Mouse (Mus musculus) liver, embryonic 15.5 days (tissue): ENCODE data around the gene Higd2a. TPM values are rescaled to one million over a fixed set of nuclear protein-coding genes. Genes with fewer than 3 reads are reported as not detected.

ENCODE experiments used
- ATAC-seq: fragments of 200-750 bp; cut with Nextera tagmentation; 2 replicates; pipeline ENCODE4 v1.8.0; 2017; ENCODE audit warnings: moderate number of reproducible peaks, mild to moderate bottlenecking, moderate library complexity; ENCODE audit not compliant: insufficient read depth
- H3K27ac ChIP-seq: fragments of 300-500 bp; sonication (generic); replicated peaks from 2 replicates; pipeline ENCODE4 v1.5.1; 2015; ENCODE audit warnings: mild to moderate bottlenecking, inconsistent platforms
- H3K27me3 ChIP-seq: fragments of 300-500 bp; sonication (generic); 2 replicates; pipeline ENCODE4 v1.6.1; 2015; ENCODE audit warnings: mild to moderate bottlenecking, inconsistent platforms
- H3K36me3 ChIP-seq: fragments of 300-500 bp; sonication (generic); replicated peaks from 2 replicates; pipeline ENCODE4 v1.6.1; 2015; ENCODE audit warnings: moderate library complexity, mild to moderate bottlenecking, inconsistent platforms
- H3K4me1 ChIP-seq: fragments of 300-500 bp; sonication (generic); replicated peaks from 2 replicates; pipeline ENCODE4 v1.6.1; 2015; ENCODE audit warnings: inconsistent platforms
- H3K4me2 ChIP-seq: fragments of 300-500 bp; sonication (generic); 2 replicates; pipeline ENCODE4 v1.6.1; 2015; ENCODE audit warnings: moderate library complexity, mild to moderate bottlenecking, inconsistent platforms
- H3K4me3 ChIP-seq: fragments of 300-500 bp; sonication (generic); replicated peaks from 2 replicates; pipeline ENCODE4 v1.5.1; 2015; ENCODE audit warnings: mild to moderate bottlenecking, inconsistent platforms
- H3K9ac ChIP-seq: fragments of 300-500 bp; sonication (generic); 2 replicates; pipeline ENCODE4 v1.6.1; 2015; ENCODE audit warnings: moderate library complexity, mild to moderate bottlenecking, inconsistent platforms
- H3K9me3 ChIP-seq: fragments of 300-500 bp; sonication (generic); replicated peaks from 2 replicates; pipeline ENCODE4 v1.6.1; 2016; ENCODE audit warnings: inconsistent platforms
- WGBS: fragments of 180-500 bp; shearing (Covaris S2); methylation state at CpG from one replicate; pipeline ENCODE4 v1.1.7; 2015; ENCODE audit warnings: mixed read lengths; ENCODE audit not compliant: insufficient replicate concordance; 5-methylcytosine and 5-hydroxymethylcytosine counted together
- polyA plus RNA-seq: library from polyadenylated mRNA; unstranded; fragments of >200 nt; fragmentation: Nextera tagmentation; extraction: Ambion mirVana; gene quantifications from 2 replicates; pipeline ENCODE4 v1.2.1, GENCODE M21; 2015

The Higd2a gene
- polyA plus RNA-seq, 1 experiment from 2014 or later: 106 TPM

DNA sequence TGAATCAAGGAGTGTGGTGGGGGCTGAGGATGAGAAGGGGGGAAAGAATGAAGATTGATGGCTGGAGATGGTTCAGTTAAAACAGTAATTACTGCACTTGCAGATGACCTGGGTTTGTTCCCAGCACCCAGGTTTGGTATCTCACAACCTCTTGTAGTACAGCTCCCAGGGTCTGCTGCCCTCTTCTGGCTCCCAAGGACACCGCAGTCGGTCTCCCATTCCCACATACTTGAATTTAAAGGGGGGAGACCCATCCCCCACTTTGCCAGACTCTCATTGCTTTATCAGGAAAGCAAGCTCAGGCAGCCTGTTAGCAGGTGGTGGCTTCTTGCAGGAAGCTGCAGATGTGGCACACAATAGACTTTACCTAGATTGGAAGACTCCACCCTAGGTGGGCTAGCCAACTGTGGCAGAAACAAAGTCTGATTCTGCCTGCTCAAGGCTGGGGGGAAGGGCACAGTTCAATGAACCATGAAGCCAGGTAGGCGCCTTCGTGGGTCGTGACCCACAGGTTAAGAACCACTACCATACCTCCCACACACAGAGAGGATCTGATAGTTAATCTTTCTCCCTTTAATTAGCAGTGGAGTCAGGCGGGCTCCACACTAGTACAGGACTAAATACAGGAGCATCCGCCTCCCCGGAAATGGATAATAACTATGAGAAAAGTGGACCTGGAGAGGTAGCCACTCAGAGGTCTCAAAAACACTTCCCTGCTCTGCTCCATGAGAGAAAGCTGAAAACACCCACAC lies 24.2 kb upstream of the Higd2a start:
- peak overlapping the region; percentile 99 for H3K9ac ChIP-seq
- peak overlapping the region; percentile 80 for H3K4me2 ChIP-seq
- WGBS: 36% methylated on average over 8 of the region's 8 CpGs
- peak overlapping the region; percentile 93 for H3K4me3 ChIP-seq
- H3K36me3 ChIP-seq: peaks cover 22% of the 10 kb centered on the region
- ATAC-seq: peak; percentile 44
- peaks cover 39% of the 10 kb centered on the region for H3K4me1 ChIP-seq
- peak overlapping the region; percentile 82 for H3K27ac ChIP-seq
- H3K27me3 ChIP-seq: no peaks in the 10 kb centered on the region
- H3K9me3 ChIP-seq: no peaks in the 10 kb centered on the region

DNA sequence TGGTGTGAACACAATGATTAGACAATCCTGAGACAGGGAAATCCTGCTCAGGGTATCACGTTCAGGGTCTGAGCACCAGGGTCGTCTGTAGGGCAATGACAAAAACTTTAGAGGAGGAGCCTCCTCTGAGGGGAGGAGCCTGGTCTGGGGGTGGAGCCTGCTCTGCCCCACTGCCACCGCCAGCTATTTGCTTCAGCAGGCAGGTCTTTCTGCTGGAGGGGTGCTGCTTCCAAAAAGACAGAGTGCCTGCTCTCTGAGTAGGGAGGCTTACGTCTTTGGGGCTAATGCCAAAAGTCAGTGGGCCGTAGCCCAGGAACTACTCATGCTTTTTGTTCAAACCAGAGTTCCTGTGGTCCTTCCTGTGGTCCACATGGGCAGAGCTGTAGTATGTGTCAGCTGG lies 21.6 kb upstream of the Higd2a start:
- no peak for ATAC-seq
- Histone ChIP-seq H3K27ac (no peak overlapping the region), H3K9ac (no peak overlapping the region), H3K4me1 (peaks cover 34% of the 10 kb centered on the region), H3K4me3 (no peak overlapping the region), H3K36me3 (no peaks in the 10 kb centered on the region), H3K27me3 (no peaks in the 10 kb centered on the region), H3K4me2 (no peak overlapping the region), H3K9me3 (no peaks in the 10 kb centered on the region)
- WGBS: 32% methylated on average over 5 of the region's 5 CpGs

DNA sequence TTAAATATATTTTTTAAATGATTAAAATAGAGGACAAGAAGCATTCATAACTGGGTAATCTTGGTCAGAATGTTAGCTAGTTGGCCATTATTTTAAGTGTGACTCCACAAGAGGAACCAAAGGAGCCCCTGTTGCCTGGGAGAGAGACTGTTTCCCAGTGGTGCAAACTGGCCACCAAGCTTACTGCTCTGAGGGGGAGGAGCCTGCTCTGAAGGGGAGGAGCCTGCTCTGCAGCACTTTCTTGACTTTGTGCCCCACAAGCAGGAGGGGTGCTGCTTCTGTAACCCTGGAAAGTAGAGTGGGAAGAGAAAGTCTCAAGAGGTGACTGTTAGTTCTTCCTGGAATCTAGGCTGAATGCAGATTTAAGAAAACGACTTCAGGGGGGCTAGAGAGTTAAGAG lies 20.7 kb upstream of the Higd2a start:
- Histone ChIP-seq H3K4me3 (no peak overlapping the region), H3K9ac (no peak overlapping the region), H3K27me3 (peaks cover 1% of the 10 kb centered on the region; the same call in 1 of the 2 replicates), H3K4me2 (no peak overlapping the region), H3K27ac (no peak overlapping the region), H3K4me1 (peaks cover 32% of the 10 kb centered on the region), H3K36me3 (no peaks in the 10 kb centered on the region), H3K9me3 (no peaks in the 10 kb centered on the region)
- no peak for ATAC-seq
- 38% methylated on average over 1 of the region's 1 CpGs for WGBS

- Histone ChIP-seq H3K36me3 (no peaks in the 10 kb centered on the region), H3K27ac (no peak overlapping the region), H3K4me1 (peaks cover 36% of the 10 kb centered on the region), H3K4me3 (no peak overlapping the region), H3K9me3 (no peaks in the 10 kb centered on the region), H3K27me3 (peaks cover 13% of the 10 kb centered on the region), H3K4me2 (no peak overlapping the region), H3K9ac (no peak overlapping the region)
- 57% methylated on average over 4 of the region's 4 CpGs for WGBS
- no peak for ATAC-seq
Observed at GRCm38 (mm10) chr13:54570736-54571135, 19.3 kb upstream of the Higd2a start.

GRCm38 (mm10) chr13:54571637-54572036 lies 18.4 kb upstream of the Higd2a start:
- 42% methylated on average over 2 of the region's 2 CpGs for WGBS
- no peaks in the 10 kb centered on the region for H3K36me3 ChIP-seq
- H3K9me3 ChIP-seq: no peaks in the 10 kb centered on the region
- H3K4me1 ChIP-seq: peaks cover 41% of the 10 kb centered on the region
- no peak overlapping the region for H3K9ac ChIP-seq
- no peak for ATAC-seq
- no peak overlapping the region for H3K27ac ChIP-seq
- H3K4me2 ChIP-seq: no peak overlapping the region
- H3K27me3 ChIP-seq: peaks cover 14% of the 10 kb centered on the region
- no peak overlapping the region for H3K4me3 ChIP-seq

DNA sequence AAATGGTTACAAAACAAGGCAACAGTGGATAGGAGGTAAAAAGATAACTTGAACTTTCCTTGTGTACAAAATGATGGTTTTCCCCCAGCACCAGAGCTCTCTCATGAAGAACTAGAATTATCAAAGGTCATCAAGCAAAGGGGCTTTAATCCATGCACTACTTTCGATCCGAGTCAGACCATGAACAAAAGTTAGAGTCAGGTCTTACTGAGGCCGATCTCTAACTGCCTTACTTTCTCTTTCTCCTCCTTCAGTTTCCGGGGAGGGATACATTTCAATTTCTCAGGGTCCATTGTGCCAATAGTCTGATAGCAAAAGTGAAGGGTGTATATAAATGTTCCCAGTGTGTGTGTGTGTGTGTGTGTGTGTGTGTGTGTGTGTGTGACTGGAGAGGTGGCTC lies 17.4 kb upstream of the Higd2a start:
- Histone ChIP-seq H3K36me3 (no peaks in the 10 kb centered on the region), H3K27me3 (peaks cover 14% of the 10 kb centered on the region), H3K9me3 (no peaks in the 10 kb centered on the region), H3K27ac (no peak overlapping the region), H3K4me2 (no peak overlapping the region), H3K4me1 (peaks cover 38% of the 10 kb centered on the region), H3K4me3 (no peak overlapping the region), H3K9ac (no peak overlapping the region)
- ATAC-seq: no peak
- WGBS: 79% methylated on average over 4 of the region's 4 CpGs

- Histone ChIP-seq H3K4me1 (peaks cover 42% of the 10 kb centered on the region), H3K9ac (peak within 1 kb of the TSS; percentile 70), H3K36me3 (no peaks in the 10 kb centered on the region), H3K27me3 (peaks cover 14% of the 10 kb centered on the region), H3K27ac (peak within 1 kb of the TSS; percentile 57; the same call in 1 of the 2 replicates), H3K9me3 (no peaks in the 10 kb centered on the region), H3K4me2 (peak within 1 kb of the TSS; percentile 95), H3K4me3 (peak within 1 kb of the TSS; percentile 73)
- ATAC-seq: peak; percentile 74
- WGBS: under 1% methylated on average over 55 of the region's 55 CpGs
Observed at GRCm38 (mm10) chr13:54574854-54575481, 15.0 kb upstream of the Higd2a start, which contains the start of gene Arl10. Arl10 (plus strand) TSS chr13:54575015.

GRCm38 (mm10) chr13:54575489-54575888 lies 14.5 kb upstream of the Higd2a start:
- peaks cover 14% of the 10 kb centered on the region for H3K27me3 ChIP-seq
- 0 out of 2 replicates have a peak, but pooled peaks have one; percentile 30 for ATAC-seq
- H3K9ac ChIP-seq: peak overlapping the region; percentile 70
- 0 out of 2 replicates have a peak, but pooled peaks cover 3% of the 10 kb centered on the region for H3K36me3 ChIP-seq
- H3K9me3 ChIP-seq: no peaks in the 10 kb centered on the region
- H3K4me3 ChIP-seq: peak overlapping the region; percentile 73
- H3K4me1 ChIP-seq: peaks cover 42% of the 10 kb centered on the region
- peak overlapping the region; percentile 95 for H3K4me2 ChIP-seq
- 4% methylated on average over 19 of the region's 19 CpGs for WGBS
- H3K27ac ChIP-seq: 0 out of 2 replicates have a peak overlapping the region, but pooled peaks have one; percentile 57

DNA sequence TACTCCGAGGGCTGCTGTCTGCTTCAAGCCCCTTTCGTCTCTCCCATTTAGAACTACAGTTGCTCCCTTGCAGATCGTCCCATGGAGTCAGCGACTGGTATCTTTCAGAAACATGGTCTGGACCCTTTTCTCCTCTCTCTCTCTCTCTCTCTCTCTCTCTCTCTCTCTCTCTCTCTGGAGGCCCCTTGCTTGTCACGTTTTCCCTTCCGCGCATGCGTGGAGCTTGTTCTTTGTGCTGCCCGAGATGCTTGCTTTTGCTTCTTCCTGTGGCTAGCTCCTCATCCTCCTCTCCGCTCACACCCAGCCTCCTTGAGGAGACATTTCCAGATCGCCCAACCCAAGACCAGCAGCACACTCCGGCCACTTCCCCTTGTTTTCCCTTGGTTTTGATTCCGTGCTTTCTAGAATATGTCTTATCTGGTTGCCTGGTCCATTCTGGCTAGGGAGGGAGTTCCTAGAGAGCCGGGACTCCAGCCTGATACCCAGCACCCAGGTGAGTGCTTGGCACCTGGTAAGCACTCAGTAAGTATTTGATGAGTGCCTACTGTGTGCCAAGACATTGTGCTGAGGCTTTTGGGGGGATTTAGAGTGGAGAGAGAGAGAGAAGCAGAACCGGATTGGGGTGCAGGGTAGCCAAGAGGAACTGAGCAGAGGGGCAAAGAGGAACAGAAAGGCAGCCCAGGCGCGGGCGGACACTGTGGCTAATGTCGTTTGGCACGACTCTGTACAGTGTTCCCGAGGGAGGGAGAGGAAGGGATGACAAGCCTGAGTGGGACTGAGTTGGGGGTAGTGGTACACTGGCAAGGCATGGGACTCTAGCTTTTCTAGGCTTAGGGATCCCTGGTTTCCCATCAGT lies 12.1 kb upstream of the Higd2a start:
- peaks cover 43% of the 10 kb centered on the region for H3K4me1 ChIP-seq
- H3K4me3 ChIP-seq: no peak overlapping the region
- H3K27me3 ChIP-seq: peaks cover 14% of the 10 kb centered on the region
- H3K4me2 ChIP-seq: peak overlapping the region; percentile 23
- no peak for ATAC-seq
- H3K27ac ChIP-seq: 0 out of 2 replicates have a peak overlapping the region, but pooled peaks have one; percentile 38
- 60% methylated on average over 21 of the region's 21 CpGs for WGBS
- no peak overlapping the region for H3K9ac ChIP-seq
- H3K36me3 ChIP-seq: peaks cover 23% of the 10 kb centered on the region
- H3K9me3 ChIP-seq: no peaks in the 10 kb centered on the region

DNA sequence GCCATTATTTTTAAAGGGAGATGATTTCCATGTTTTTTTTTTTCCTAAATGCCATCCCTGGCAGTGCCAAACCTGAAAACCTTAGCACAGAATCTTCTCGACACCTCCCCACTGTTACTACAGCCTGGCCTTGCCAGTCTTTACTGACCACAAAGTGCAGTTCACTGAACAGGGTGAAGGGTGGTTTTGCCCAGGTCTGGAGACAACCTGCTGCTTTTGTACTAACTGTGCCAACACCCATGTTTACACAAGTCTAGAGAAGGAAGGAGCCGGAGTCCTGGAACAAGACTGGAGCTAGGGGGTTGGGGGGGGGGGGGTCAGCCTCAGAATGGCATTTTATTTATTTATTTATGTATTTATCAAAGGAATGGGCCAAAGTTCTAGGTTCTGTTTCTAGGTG lies 8.6 kb upstream of the Higd2a start:
- H3K4me3 ChIP-seq: no peak overlapping the region
- H3K27me3 ChIP-seq: no peaks in the 10 kb centered on the region
- no peak overlapping the region for H3K9ac ChIP-seq
- 57% methylated on average over 2 of the region's 2 CpGs for WGBS
- no peak overlapping the region for H3K4me2 ChIP-seq
- no peak for ATAC-seq
- peaks cover 17% of the 10 kb centered on the region for H3K4me1 ChIP-seq
- no peak overlapping the region for H3K27ac ChIP-seq
- peaks cover 57% of the 10 kb centered on the region for H3K36me3 ChIP-seq
- no peaks in the 10 kb centered on the region for H3K9me3 ChIP-seq

DNA sequence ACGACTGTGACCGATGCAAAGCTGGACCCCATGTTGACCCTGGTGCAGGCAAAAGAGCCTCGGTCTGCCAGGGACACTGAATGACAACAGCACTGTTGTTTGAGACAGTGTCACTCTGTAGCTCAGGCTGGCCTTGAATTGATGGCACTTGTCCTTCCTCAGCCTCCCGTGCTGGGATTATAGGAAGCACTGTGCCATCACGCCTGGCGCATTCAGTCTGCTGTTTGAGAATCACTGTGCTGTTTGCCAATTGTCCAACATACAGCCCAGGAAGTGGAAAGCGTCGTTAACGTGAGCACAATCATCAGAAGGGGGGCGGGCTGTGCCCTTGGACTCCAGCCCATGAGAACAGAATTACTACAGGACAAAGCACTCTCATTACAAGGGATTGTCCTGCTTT lies 7.9 kb upstream of the Higd2a start:
- Histone ChIP-seq H3K9ac (no peak overlapping the region), H3K4me2 (no peak overlapping the region), H3K4me3 (no peak overlapping the region), H3K4me1 (peaks cover 16% of the 10 kb centered on the region), H3K36me3 (peaks cover 61% of the 10 kb centered on the region), H3K9me3 (no peaks in the 10 kb centered on the region), H3K27me3 (no peaks in the 10 kb centered on the region), H3K27ac (no peak overlapping the region)
- WGBS: 69% methylated on average over 10 of the region's 10 CpGs
- ATAC-seq: no peak
